Mouse (Mus musculus) large intestine, adult 2 months (tissue): ENCODE measurements around the gene Btnl6. TPM values are rescaled to one million over a fixed set of nuclear protein-coding genes. Genes with fewer than 3 reads are reported as not detected.
A peak's percentile ranks its signal among the peaks of the same experiment; 100 is the strongest.
"Not testable (repeated sequence)": the region's sequence is repeated elsewhere in the genome, so short reads cannot be mapped to it uniquely, and the experiment has no call there.

Experiments used
- DNase-seq: peaks from one replicate; pipeline ENCODE4 v3.0.0-alpha.2; 2012; ENCODE audit warnings: low read depth, low spot score
- WGBS: fragments of 180-500 bp; shearing (Covaris S2); methylation state at CpG from one replicate; pipeline ENCODE4 v1.1.7; 2018; 5-methylcytosine and 5-hydroxymethylcytosine counted together
- polyA plus RNA-seq: library from polyadenylated mRNA; depleted of rRNA; stranded (reverse); fragments of >200 nt; gene quantifications from 2 replicates; pipeline ENCODE4 v1.2.3, GENCODE M21; 2012; rRNA removed

Gene Btnl6
- polyA plus RNA-seq, result 115 and 205 TPM in 2 replicates

DNA sequence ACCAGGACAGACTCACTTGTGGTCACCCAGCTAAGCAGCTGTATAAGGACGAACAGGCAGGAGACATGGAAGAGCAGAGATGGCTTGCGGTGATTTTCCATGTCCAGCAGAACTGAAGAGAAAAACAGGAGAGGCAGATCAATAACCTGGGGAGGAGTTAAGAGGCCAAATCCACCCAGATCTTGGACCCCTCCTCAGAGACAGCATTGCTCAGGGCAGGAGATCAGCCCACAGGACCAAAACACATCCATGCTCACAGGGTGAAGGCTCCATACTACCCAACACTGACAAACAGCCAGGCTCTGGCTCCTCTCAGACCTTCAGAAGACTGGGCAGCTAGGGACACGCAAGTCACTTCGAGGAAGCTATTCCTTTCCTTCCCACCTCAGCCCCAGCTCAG lies at the start of gene Btnl6:
Gene Btnl6 (minus strand): TSS at position 101 of the 400 bp plus-strand sequence.
- 86% methylated on average over 4 of the region's 4 CpGs for WGBS
- DNase-seq, result no peak

DNA sequence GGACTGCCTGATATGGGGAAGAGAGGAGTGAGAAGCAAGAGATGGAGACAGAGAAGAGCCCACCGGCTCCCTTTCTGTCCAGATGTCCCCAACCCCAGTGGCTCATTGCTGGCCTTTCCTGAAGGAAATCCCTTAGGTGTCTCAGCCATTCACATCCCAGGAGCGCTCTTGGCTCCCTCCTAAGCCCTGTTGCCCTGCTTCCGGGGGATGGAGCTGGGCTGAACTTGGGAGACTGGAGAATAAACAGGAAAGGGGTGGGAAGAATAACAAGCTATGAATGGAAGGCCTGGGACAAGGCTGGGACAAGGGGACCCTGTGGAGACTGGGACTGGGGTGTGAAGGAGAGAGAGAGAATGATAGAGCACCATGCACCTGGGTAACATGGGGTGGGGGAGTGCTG lies 47.6 kb upstream of the Btnl6 start:
- WGBS, result 68% methylated on average over 3 of the region's 3 CpGs
- DNase-seq, result no peak

DNA sequence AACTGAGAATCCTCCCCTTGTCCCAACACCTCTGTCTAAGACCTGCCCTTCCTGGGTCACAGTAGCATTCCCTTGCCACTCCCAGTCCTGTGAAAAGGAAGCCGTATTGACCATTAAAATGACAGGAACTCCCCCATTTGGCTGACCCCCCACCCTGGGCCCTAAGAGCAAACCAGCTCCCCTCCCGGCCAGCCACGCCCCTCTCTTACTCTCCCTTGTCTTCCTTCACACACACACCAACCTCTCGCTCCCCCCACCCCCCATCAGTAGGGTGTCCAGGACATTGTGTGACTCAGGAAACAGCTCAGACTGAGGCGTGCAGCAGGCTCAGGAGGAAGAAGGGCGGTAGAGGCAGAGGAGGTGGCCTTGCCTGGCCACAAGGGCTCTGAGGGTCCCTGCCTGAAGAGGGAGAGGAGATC lies 46.9 kb upstream of the Btnl6 start, which contains the start of gene Notch4:
Gene Notch4 (plus strand): TSS at position 266 of the 419 bp plus-strand sequence.
- DNase-seq, result no peak

DNA sequence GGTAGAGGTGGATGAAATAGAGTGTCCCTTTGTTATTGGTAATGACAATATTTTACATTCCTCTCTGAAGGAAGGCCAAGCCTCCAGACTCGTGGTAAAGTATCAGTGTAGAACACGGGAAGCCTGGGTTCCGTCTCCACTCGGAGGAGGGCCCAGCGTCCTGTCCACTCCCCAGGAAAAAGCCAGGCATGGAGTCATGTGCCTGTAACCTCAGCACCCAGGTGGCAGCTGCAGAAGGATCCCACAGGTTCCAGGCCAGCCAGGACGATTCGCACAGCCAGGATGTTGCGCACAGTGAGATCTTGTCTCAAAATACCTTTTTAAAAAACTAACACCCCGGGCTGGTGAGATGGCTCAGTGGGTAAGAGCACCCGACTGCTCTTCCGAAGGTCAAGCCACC lies 46.2 kb upstream of the Btnl6 start:
- DNase-seq, result no peak
- WGBS, result 73% methylated on average over 11 of the region's 11 CpGs

More for the DNA sequence above, 46.9 kb upstream of the Btnl6 start, which contains the start of gene Notch4:
- WGBS, result 8% methylated on average over 6 of the region's 6 CpGs

DNA sequence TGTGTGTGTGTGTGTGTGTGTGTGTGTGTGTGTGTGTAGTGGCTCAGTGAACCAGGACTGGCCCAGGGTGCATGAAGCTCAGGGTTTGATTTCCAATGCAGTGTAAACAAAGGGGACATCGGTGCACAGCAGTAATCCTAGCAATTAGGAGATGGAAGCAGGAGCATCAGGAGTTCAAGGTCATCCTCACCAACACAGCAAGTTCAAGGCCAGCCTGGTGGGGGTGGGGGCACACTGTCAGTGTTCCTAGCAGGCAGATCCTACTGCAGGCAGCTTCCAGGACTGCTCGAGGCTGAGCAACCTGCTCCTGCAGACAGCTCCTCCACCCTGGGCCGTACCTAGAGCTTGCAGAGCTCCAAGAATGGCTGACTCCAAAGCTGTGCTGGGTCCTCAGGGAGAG lies 45.4 kb upstream of the Btnl6 start:
- no peak for DNase-seq
- WGBS, result 59% methylated on average over 3 of the region's 3 CpGs

DNA sequence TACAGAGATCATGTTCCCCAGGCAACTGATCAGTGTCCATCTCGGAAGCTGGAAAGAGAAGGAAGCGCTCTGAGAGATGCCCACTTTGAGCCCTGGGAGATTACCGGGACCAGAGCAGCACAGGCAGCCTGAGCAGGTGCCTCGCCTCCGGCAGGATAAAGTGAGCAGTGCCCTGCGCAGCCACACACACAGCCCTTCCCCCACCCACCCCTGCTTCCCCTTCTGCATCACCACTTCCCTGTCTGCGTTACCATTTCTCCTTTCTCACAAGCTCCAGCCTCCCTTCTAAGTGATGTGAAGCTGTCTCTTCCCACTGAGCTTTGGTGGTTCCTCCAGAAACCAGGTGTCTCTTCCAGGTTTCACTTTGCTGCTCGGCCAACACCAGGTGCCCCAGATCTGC lies 44.0 kb upstream of the Btnl6 start:
- DNase-seq, result no peak
- WGBS, result 66% methylated on average over 8 of the region's 8 CpGs

DNA sequence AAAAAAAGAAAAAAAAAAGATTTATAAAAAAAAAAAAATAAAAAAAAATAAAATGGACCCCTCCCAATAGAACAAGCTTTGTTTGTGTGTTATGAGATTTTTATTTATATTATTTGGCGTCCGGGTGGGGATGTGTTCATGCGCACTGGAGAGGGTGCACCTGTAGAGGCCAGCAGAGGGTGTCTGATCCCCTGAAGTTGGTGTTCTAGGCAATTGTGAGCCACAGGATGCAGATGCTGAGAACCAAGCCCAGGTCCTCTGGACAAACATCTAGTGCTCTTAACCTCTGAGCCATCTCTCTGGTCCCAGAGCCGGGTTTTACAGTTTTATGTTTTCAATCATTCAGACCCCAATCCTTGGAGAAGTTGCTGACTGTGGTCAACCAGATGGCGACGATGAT lies 43.3 kb upstream of the Btnl6 start:
- DNase-seq, result no peak
- WGBS, result 92% methylated on average over 6 of the region's 6 CpGs

DNA sequence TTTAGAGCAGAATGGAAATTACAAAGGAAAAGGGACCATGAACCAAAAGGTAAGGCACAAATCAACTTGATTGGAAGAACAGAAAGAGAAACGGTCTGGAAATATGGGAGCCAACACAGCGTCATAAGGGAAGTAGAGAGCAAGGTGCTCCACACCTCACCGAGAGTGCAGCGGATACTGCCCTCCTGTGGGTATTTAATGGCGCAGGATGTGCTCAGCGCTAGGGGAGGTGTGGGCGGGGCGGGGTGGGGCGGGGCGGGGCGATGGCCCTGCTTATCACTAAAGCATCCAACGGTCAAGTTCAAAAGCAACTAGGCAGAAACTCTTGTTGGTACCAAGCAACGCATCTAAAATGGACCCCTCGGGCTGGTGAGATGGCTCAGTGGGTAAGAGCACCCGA lies 42.7 kb upstream of the Btnl6 start:
- DNase-seq, result peak; percentile 43
- WGBS, result 17% methylated on average over 15 of the region's 15 CpGs

DNA sequence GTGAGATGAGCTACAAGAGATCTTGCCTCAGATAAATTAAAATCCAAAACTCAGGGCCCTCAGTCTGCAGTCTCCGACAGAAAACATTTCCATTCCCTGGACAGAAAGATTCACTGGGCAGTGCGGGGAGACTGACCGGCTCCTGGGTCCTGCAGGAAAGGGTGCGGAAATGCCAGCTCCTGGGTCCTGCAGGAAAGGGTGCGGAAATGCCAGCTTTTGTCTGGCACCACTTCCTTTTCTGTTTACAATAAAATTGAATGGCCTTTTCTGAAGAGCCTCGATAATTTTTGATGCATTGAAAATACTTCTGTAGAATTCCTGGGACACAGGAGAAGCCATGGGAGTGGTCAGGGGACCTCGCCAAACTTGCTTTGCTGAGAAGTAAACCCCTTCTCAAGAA lies 42.0 kb upstream of the Btnl6 start:
- 84% methylated on average over 7 of the region's 7 CpGs for WGBS
- no peak for DNase-seq

DNA sequence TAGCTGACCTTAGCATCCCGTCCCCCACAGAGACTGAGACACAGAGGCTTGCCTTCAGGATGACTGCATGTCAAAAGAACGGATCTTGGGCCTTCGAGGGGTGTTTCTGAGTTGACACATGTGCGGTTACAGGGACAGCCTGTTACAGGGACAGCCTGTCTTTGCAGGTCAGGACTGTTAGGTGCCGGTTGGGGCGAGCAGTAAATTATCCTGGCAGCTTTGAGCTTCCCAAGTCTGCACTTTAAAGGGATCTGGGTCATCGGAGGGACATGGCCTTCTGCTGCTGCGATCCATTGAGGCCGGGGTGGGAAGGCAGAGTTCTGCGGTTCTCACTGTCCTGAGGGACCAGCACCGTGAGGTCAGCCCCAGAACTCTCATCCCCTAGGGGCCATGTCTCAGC lies 40.3 kb upstream of the Btnl6 start:
- 76% methylated on average over 11 of the region's 11 CpGs for WGBS
- no peak for DNase-seq

DNA sequence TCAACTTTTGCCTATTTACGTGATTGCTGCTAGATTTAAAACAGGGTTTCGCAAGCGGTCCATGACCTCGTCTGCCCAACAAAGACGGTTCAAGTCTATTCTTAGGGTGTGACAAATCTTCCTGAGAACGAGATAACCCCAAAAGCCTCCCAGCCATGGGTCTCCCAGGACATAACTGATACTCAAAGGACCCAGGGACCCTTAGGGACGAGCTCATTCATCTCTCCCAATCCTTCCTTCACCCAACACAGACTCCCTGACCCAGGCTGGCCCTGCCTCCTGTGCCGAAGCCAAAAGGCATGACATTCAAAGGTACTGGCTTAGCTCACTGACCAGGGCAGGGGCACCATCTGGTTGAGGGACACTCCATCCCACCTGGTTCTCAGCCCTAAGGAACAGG lies 39.3 kb upstream of the Btnl6 start:
- DNase-seq, result no peak
- 73% methylated on average over 8 of the region's 8 CpGs for WGBS

DNA sequence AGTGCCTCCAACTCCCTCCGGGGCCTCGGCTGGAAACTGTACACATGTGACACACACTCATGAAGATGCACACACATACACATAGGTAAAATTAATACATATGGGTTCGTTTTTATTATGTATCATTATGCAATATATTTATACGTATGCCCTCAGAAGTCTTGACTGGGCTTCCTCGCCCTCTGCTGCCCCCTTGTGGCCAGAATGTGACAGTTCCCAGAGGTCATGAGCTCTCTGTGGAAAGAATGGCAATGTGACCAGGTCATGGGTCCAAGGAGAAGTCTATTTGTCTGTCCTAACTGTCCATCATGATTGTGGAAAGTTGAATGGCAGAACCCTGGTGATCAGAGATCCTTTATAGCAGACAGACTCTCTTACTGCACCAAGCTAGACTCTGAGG lies 38.3 kb upstream of the Btnl6 start:
- WGBS, result 18% methylated on average over 5 of the region's 5 CpGs
- DNase-seq, result peak; percentile 64

DNA sequence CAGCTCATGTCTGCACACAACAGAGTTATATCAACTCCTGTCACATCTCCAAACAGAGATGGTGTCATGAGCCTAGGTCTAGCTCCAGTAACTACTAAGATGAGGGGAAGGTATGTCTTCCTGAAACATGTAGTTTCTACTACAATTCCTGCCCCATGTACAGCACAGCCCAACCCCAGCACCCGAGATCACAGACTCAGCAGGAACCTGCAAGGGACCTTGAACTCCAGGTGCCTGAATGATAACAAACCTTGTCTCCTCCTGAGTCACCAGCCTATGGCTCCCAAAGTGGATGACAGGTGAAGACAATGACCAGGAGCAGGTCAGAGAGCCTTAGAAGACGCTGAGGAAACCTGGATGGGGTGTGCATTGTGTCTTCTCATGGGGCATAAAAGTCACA lies 32.7 kb upstream of the Btnl6 start:
- WGBS, result 52% methylated on average over 2 of the region's 2 CpGs
- no peak for DNase-seq

DNA sequence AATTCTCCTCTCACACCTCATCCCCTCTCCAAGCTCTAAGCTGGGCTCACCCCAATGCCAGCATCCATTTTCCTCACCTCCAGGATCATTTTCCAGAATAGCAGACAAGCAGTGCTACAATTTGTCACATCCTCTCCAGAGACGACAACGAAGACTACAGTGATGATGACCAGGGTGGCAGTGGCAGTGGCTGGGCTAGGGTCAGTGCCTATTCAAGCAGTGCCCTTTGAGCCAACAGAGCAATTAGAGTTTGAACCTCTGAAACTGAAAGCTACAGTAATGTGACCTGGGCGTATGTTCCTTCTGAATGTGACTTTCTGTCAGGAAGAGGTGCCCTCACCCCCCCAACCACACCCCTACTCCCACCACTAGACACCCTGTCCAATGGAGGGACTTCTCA lies 32.0 kb upstream of the Btnl6 start:
- DNase-seq, result no peak
- WGBS, result 70% methylated on average over 3 of the region's 3 CpGs

DNA sequence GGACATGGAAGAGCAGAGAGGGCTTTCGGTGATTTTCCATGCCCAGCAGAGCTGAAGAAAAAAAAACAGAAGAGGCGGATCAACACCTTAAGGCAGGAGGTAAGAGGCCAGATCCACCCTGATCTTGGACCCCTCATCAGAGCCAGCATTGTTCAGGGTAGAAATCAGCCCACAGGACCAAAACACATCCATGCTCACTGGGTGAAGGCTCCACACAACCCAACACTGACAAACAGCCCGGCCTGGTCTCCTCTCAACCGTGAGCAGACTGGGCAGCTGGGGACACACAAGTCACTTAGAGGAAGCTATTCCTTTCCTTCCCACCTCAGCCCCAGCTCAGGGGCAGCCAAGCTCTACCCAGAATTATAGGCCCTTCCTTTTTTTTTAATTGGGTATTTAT lies 30.4 kb upstream of the Btnl6 start:
- DNase-seq, result no peak
- WGBS, result 93% methylated on average over 4 of the region's 4 CpGs

DNA sequence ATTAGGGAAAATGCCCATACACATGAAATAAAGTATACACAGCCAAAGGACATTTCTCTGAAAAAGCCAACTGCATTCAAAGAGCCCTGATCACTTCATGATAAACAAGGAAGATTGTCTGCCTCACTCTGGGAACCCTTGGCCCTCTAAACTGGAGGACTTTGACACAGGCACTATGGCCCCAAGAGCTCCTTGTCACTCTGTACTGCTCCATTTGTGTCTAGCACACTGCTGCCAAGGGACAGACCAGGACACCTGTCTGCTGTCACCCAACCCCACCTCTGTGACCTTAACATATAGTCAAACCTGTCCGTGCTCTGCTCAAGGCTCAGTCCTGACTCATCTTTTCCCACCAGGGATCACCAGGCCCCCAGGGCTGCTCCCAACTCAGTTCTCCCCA lies 29.6 kb upstream of the Btnl6 start:
- 74% methylated on average over 1 of the region's 1 CpGs for WGBS
- no peak for DNase-seq

DNA sequence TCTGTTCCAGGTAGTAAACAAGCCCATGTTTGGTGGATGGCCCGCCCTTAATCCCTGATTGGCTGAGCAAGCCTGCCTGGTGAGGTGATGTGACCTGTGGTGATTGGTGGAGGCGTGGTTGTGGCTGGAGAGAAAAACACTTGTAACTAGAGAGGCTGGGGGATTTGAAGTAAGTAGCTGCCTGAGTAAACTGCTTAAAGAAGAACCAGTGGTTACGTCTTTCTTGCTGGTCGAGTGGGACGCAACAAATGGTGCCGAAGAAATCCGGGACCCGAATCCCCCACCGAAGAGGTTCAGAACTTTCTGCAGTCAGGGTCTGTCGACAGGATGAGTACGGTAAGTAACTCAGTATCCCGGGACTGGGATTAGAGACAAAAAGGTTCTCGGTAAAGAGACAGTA lies 26.4 kb upstream of the Btnl6 start:
- WGBS, result 96% methylated on average over 13 of the region's 13 CpGs
- DNase-seq, result not testable (repeated sequence)

DNA sequence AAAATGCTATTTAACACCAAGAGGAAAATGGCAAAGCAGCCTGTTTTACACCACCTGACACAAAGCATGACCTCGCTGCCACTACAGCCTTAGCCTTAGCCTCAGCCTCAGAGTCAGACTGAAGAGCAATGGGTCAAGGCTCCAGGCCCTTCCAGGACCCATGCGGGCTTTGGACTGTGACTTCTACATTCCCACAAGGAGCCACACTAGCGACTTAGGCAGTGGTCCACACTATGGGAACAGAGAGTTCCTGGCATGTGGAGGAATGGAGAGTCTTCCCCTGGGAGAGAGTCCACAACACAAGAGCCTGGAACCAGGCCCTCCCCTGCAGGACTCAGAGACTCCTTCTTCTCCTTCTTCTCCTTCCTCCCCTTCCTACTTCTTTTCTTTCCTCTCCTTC lies 15.5 kb upstream of the Btnl6 start:
- 87% methylated on average over 3 of the region's 3 CpGs for WGBS

DNA sequence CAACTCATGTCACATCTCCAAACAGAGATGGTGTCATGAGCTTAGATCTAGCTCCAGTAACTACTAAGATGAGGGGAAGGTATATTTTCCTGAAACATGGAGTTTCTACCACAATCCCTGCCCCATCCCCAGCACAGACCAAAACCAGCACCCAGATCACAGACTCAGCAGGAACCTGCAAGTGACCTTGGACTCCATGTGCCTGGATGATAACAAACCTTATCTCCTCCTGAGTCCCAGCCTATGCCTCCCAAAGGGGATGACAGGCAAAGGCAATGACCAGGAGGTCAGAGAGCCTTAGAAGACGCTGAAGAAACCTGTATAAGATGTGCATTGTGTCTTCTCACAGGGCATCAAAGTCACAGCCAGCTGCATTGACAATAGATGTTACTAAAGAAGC lies 1.8 kb upstream of the Btnl6 start:
- DNase-seq, result no peak
- 65% methylated on average over 1 of the region's 1 CpGs for WGBS

More for the DNA sequence above, 15.5 kb upstream of the Btnl6 start:
- no peak for DNase-seq

DNA sequence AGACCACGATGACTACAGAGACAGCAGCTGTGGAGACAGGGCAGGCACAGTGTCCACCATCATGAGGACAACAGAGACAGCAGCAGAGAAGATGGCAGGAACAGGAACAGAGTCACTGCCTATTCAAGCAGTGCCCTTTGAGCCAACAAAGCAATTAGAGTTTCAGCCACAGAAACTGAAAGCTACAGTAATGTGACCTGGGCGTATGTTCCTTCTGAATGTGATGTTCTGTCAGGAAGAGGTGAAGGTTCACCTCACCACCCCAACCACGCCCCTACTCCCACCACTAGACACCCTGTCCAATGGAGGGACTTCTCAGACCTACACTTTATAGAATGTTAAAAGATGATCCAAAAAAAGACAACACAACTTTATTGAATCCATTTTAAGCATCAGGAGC lies 1.4 kb upstream of the Btnl6 start:
- not testable (repeated sequence) for DNase-seq
- 45% methylated on average over 3 of the region's 3 CpGs for WGBS

DNA sequence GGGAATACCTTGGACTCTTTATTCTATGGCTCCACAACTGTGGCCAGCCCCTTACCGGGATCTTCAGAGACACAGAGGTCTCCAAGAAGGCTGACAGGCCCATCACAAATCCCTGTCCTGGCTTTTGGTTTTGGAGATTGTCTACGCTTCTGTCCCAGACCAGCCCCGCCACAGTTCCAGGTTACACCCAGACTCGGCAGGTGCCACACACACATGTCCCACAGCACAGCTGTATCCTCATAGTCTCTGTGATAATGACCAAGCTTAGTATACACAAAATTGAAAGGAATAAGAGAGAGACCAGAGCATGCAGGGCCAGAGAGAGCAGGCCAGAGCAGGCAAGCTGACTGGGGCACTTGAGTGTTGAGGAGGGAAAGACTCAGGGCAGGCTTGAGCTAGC lies 643 bp upstream of the Btnl6 start:
- no peak for DNase-seq
- WGBS, result 44% methylated on average over 4 of the region's 4 CpGs

DNA sequence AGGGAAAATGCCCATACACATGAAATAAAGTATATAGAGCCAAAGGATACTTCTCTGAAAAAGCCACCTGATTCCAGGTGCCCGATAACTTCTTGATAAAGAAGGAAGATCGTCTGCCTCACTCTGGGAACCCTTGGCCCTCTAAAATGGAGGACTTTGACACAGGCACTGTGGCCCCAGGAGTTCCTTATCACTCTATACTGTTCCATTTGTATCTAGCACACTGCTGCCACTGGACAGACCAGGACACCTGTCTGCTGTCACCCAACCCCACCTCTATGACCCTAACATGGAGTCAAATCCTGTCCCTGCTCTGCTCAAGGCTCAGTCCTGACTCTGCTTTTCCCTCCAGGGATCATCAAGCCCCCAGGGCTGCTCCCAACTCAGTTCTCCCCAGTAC lies 638 bp downstream of the Btnl6 start:
- DNase-seq, result no peak
- 55% methylated on average over 2 of the region's 2 CpGs for WGBS
